Mouse (Mus musculus) limb, embryonic 13.5 days (tissue): ENCODE measurements around the gene Vmn1r63. TPM values are rescaled to one million over a fixed set of nuclear protein-coding genes. Genes with fewer than 3 reads are reported as not detected.
"Not testable (repeated sequence)": the region's sequence is repeated elsewhere in the genome, so short reads cannot be mapped to it uniquely, and the experiment has no call there.

Experiments used
- ATAC-seq: fragments of 200-750 bp; cut with Nextera tagmentation; 2 replicates; pipeline ENCODE4 v1.8.0; 2017; ENCODE audit warnings: low read depth, moderate number of reproducible peaks, moderate TSS enrichment; ENCODE audit not compliant: low FRiP score
- H3K27ac ChIP-seq: fragments of 300-500 bp; sonication (generic); 2 replicates; pipeline ENCODE4 v1.5.1; 2015; ENCODE audit warnings: inconsistent platforms, mild to moderate bottlenecking, moderate library complexity
- H3K27me3 ChIP-seq: fragments of 300-500 bp; sonication (generic); 2 replicates; pipeline ENCODE4 v1.6.1; 2015; ENCODE audit warnings: mild to moderate bottlenecking, inconsistent platforms
- H3K36me3 ChIP-seq: fragments of 300-500 bp; sonication (generic); 2 replicates; pipeline ENCODE4 v1.6.1; 2015; ENCODE audit warnings: inconsistent platforms, mild to moderate bottlenecking, moderate library complexity
- H3K4me1 ChIP-seq: fragments of 300-500 bp; sonication (generic); 2 replicates; pipeline ENCODE4 v1.6.1; 2015; ENCODE audit warnings: inconsistent platforms
- H3K4me2 ChIP-seq: fragments of 300-500 bp; sonication (generic); replicated peaks from 2 replicates; pipeline ENCODE4 v1.6.1; 2015; ENCODE audit warnings: inconsistent platforms, mild to moderate bottlenecking, moderate library complexity
- H3K4me3 ChIP-seq: fragments of 300-500 bp; sonication (generic); 2 replicates; pipeline ENCODE4 v1.5.1; 2015; ENCODE audit warnings: moderate library complexity, mild to moderate bottlenecking, inconsistent platforms
- H3K9ac ChIP-seq: fragments of 300-500 bp; sonication (generic); 2 replicates; pipeline ENCODE4 v1.6.1; 2015; ENCODE audit warnings: mild to moderate bottlenecking, inconsistent platforms
- H3K9me3 ChIP-seq: fragments of 300-500 bp; sonication (generic); 2 replicates; pipeline ENCODE4 v1.6.1; 2016; ENCODE audit warnings: inconsistent platforms
- WGBS: fragments of 180-500 bp; shearing (Covaris S2); methylation state at CpG from one replicate; pipeline ENCODE4 v1.1.7; 2015; 5-methylcytosine and 5-hydroxymethylcytosine counted together
- polyA plus RNA-seq: library from polyadenylated mRNA; unstranded; fragments of >200 nt; fragmentation: Nextera tagmentation; extraction: Ambion mirVana; gene quantifications from 2 replicates; pipeline ENCODE4 v1.2.1, GENCODE M21; 2015

The Vmn1r63 gene
- not detected in 2 replicates for polyA plus RNA-seq

GRCm38 (mm10) chr7:5805345-5805744 is at the start of gene Vmn1r63:
Vmn1r63 (minus strand) TSS chr7:5805445.
- not testable (repeated sequence) for H3K4me1 ChIP-seq, ATAC-seq, H3K4me3 ChIP-seq, H3K36me3 ChIP-seq, H3K9ac ChIP-seq, H3K4me2 ChIP-seq, H3K27me3 ChIP-seq, H3K9me3 ChIP-seq, H3K27ac ChIP-seq
- WGBS, result no CpG with 5 or more reads among the region's 2 CpGs

Other genes with a start within 250 kb of the Vmn1r63 start
- gene Vmn1r61, start 192.2 kb downstream of the Vmn1r63 start, polyA plus RNA-seq, result not detected in 2 replicates
- not detected in 2 replicates for gene Vmn1r62, start 131.8 kb downstream of the Vmn1r63 start, polyA plus RNA-seq
- gene Vmn1r64, start 79.1 kb upstream of the Vmn1r63 start, polyA plus RNA-seq, result not detected in 2 replicates
- gene Vmn1r65, start 205.6 kb upstream of the Vmn1r63 start, polyA plus RNA-seq, result not detected in 2 replicates
- not detected in 2 replicates for gene Nlrp4c, start 239.7 kb upstream of the Vmn1r63 start, polyA plus RNA-seq